Mouse (Mus musculus) lung, postnatal 4 days (tissue): ENCODE data around the gene Vapa.
A peak's percentile ranks its signal among the peaks of the same experiment; 100 is the strongest.
"Not testable (repeated sequence)": the region's sequence is repeated elsewhere in the genome, so short reads cannot be mapped to it uniquely, and the experiment has no call there.

Experiments used
- DNase-seq, 2 experiments: peaks; one replicate each; pipeline ENCODE4 v3.0.0; 2021

The Vapa gene

GRCm38 (mm10) chr17:65561361-65562015, 51.9 kb downstream of the Vapa start:
- no peak for DNase-seq

- DNase-seq: peak in 1 of 2 experiments; percentile 27
Measured at GRCm38 (mm10) chr17:65559273-65559672, 54.1 kb downstream of the Vapa start.

- no peak for DNase-seq
Measured at GRCm38 (mm10) chr17:65558788-65559187, 54.6 kb downstream of the Vapa start.

- peak; percentile 34 to 79 for DNase-seq
Measured at GRCm38 (mm10) chr17:65558217-65558616, 55.1 kb downstream of the Vapa start.

- DNase-seq: no peak
Measured at GRCm38 (mm10) chr17:65557212-65557611, 56.1 kb downstream of the Vapa start.

GRCm38 (mm10) chr17:65556798-65557197, 56.6 kb downstream of the Vapa start:
- DNase-seq: no peak

GRCm38 (mm10) chr17:65552426-65552997, 60.8 kb downstream of the Vapa start:
- DNase-seq: no peak

GRCm38 (mm10) chr17:65550357-65550756, 63.0 kb downstream of the Vapa start:
- DNase-seq: no peak

GRCm38 (mm10) chr17:65548698-65549365, 64.5 kb downstream of the Vapa start:
- no peak for DNase-seq

GRCm38 (mm10) chr17:65546221-65546620, 67.1 kb downstream of the Vapa start:
- not testable (repeated sequence) for DNase-seq

- peak; percentile 42 to 79 for DNase-seq
Measured at GRCm38 (mm10) chr17:65540441-65541272, 72.7 kb downstream of the Vapa start, which contains the start of gene Tmem232. Gene Tmem232 (minus strand): TSS chr17:65540782.

- DNase-seq: peak; percentile 36 to 58
Measured at GRCm38 (mm10) chr17:65536156-65536555, 77.2 kb downstream of the Vapa start.

- DNase-seq: not testable (repeated sequence)
Measured at GRCm38 (mm10) chr17:65532381-65532780, 81.0 kb downstream of the Vapa start.
